In the genomic region with DNA sequence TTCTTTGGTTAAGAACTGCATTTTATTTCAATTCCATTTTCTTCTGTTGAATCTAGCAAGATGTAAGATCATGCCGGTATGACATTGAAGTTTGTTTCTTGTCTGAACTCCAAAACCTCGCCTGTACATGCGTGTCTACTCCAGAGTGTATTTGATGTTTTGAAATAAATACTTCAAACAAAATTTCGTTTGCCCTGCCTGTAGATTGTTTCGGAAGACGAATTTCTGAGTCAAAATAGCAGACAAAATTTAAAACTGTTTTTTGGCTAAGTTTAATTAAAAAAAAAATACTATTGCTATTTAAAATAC, we compare ENCODE assay signal across 8 mouse cellular contexts. TPM values are rescaled to one million over a fixed set of nuclear protein-coding genes. Genes with fewer than 3 reads are reported as not detected.
A peak's percentile ranks its signal among the peaks of the same experiment; 100 is the strongest.
DNase-seq lines count a peak whose midpoint lies in the region; ATAC-seq lines count a peak whose summit lies in the region.

No protein-coding gene starts in this region.

- H3K27ac ChIP-seq in kidney, embryonic 15.5 days: peak overlapping the region; percentile 51; the same call in 1 of the 2 replicates
- no peak overlapping the region for H3K27ac ChIP-seq in embryonic facial prominence, embryonic 10.5 days (replicated peaks)
- no peak overlapping the region for H3K27ac ChIP-seq in hindbrain, embryonic 15.5 days (replicated peaks)
- H3K27ac ChIP-seq in midbrain, embryonic 13.5 days: no peak overlapping the region

- peak overlapping the region; percentile 54 for H3K4me3 ChIP-seq in kidney, embryonic 15.5 days (replicated peaks)
- peak overlapping the region; percentile 61 for H3K4me3 ChIP-seq in embryonic facial prominence, embryonic 10.5 days
- peak overlapping the region; percentile 56 for H3K4me3 ChIP-seq in hindbrain, embryonic 15.5 days
- peak overlapping the region; percentile 51 for H3K4me3 ChIP-seq in midbrain, embryonic 13.5 days (replicated peaks)

- peaks cover 8% of the 10 kb centered on the region for H3K4me1 ChIP-seq in kidney, embryonic 15.5 days
- peaks cover 11% of the 10 kb centered on the region; the same call in 1 of the 2 replicates for H3K4me1 ChIP-seq in embryonic facial prominence, embryonic 10.5 days
- peaks cover 17% of the 10 kb centered on the region for H3K4me1 ChIP-seq in hindbrain, embryonic 15.5 days (replicated peaks)
- H3K4me1 ChIP-seq in midbrain, embryonic 13.5 days (replicated peaks): peaks cover 9% of the 10 kb centered on the region

- 0 out of 2 replicates have a peak overlapping the region, but pooled peaks have one; percentile 26 for H3K9ac ChIP-seq in kidney, embryonic 15.5 days
- 0 out of 2 replicates have a peak overlapping the region, but pooled peaks have one; percentile 19 for H3K9ac ChIP-seq in hindbrain, embryonic 15.5 days
- no peak overlapping the region for H3K9ac ChIP-seq in midbrain, embryonic 13.5 days (replicated peaks)

- 1% methylated on average over 6 of the region's 6 CpGs for WGBS in kidney, embryonic 15.5 days
- under 1% methylated on average over 6 of the region's 6 CpGs for WGBS in embryonic facial prominence, embryonic 10.5 days
- WGBS in hindbrain, embryonic 15.5 days: 1% methylated on average over 6 of the region's 6 CpGs
- WGBS in midbrain, embryonic 13.5 days: under 1% methylated on average over 6 of the region's 6 CpGs

- no peaks in the 10 kb centered on the region for H3K27me3 ChIP-seq in kidney, embryonic 15.5 days
- H3K27me3 ChIP-seq in embryonic facial prominence, embryonic 10.5 days (replicated peaks; ENCODE audit: low read depth, poor library complexity, severe bottlenecking): no peaks in the 10 kb centered on the region
- no peaks in the 10 kb centered on the region for H3K27me3 ChIP-seq in hindbrain, embryonic 15.5 days
- no peaks in the 10 kb centered on the region for H3K27me3 ChIP-seq in midbrain, embryonic 13.5 days

- H3K36me3 ChIP-seq in kidney, embryonic 15.5 days: no peaks in the 10 kb centered on the region
- H3K36me3 ChIP-seq in embryonic facial prominence, embryonic 10.5 days (replicated peaks): no peaks in the 10 kb centered on the region
- H3K36me3 ChIP-seq in hindbrain, embryonic 15.5 days: no peaks in the 10 kb centered on the region
- no peaks in the 10 kb centered on the region for H3K36me3 ChIP-seq in midbrain, embryonic 13.5 days

- H3K9me3 ChIP-seq in kidney, embryonic 15.5 days (replicated peaks): no peaks in the 10 kb centered on the region
- H3K9me3 ChIP-seq in embryonic facial prominence, embryonic 10.5 days: no peaks in the 10 kb centered on the region
- H3K9me3 ChIP-seq in hindbrain, embryonic 15.5 days: no peaks in the 10 kb centered on the region
- H3K9me3 ChIP-seq in midbrain, embryonic 13.5 days: no peaks in the 10 kb centered on the region

- ATAC-seq in kidney, embryonic 15.5 days (replicated peaks; ENCODE audit: low FRiP score): peak; percentile 0; the same call in 1 of the 2 replicates
- ATAC-seq in hindbrain, embryonic 15.5 days (ENCODE audit: low FRiP score, low read depth): no peak
- no peak for ATAC-seq in midbrain, embryonic 13.5 days

- peak overlapping the region; percentile 77 for H3K4me2 ChIP-seq in kidney, embryonic 15.5 days
- peak overlapping the region; percentile 91 for H3K4me2 ChIP-seq in hindbrain, embryonic 15.5 days
- peak overlapping the region; percentile 69 for H3K4me2 ChIP-seq in midbrain, embryonic 13.5 days (replicated peaks)

- no peak for DNase-seq in kidney, postnatal 14 days
- DNase-seq in embryonic facial prominence, embryonic 10.5 days (ENCODE audit: low spot score): no peak
- DNase-seq in urinary bladder, postnatal 36 days (ENCODE audit: low spot score in 2 of 2): no peak
- DNase-seq in left cerebral cortex, adult 11 months (ENCODE audit: low spot score): no peak
- no peak for DNase-seq in embryo, embryonic 11 days

RNA-seq across cellular contexts. Expression of gene Hist1h4h, which starts 12.6 kb away (rescaled TPM):
- 7.5 and 7.8 TPM in 2 replicates for polyA plus RNA-seq in kidney, embryonic 15.5 days (2015; fragmentation: Nextera tagmentation; extraction: Ambion mirVana)
- 2.7 and 3.0 TPM in 2 replicates for polyA plus RNA-seq in embryonic facial prominence, embryonic 10.5 days (2016; fragmentation: Nextera tagmentation; extraction: Ambion mirVana)
- polyA plus RNA-seq in hindbrain, embryonic 15.5 days (2015; fragmentation: Nextera tagmentation; extraction: Ambion mirVana): 1.7 and 2.7 TPM in 2 replicates
- 6.4 and 7.4 TPM in 2 replicates for polyA plus RNA-seq in midbrain, embryonic 13.5 days (2015; fragmentation: Nextera tagmentation; extraction: Ambion mirVana)

RNA-seq across cellular contexts. Expression of gene Hist1h2af, which starts 15.5 kb away (rescaled TPM):
- polyA plus RNA-seq in kidney, embryonic 15.5 days (2015; fragmentation: Nextera tagmentation; extraction: Ambion mirVana): 3.3 and 7.3 TPM in 2 replicates
- 4.8 and 5.5 TPM in 2 replicates for polyA plus RNA-seq in embryonic facial prominence, embryonic 10.5 days (2016; fragmentation: Nextera tagmentation; extraction: Ambion mirVana)
- 0.82 and 2.1 TPM in 2 replicates for polyA plus RNA-seq in hindbrain, embryonic 15.5 days (2015; fragmentation: Nextera tagmentation; extraction: Ambion mirVana)
- 1.3 and 3.0 TPM in 2 replicates for polyA plus RNA-seq in midbrain, embryonic 13.5 days (2015; fragmentation: Nextera tagmentation; extraction: Ambion mirVana)

RNA-seq across cellular contexts. Expression of gene Hist1h3g, which starts 17.0 kb away (rescaled TPM):
- 6.6 and 6.9 TPM in 2 replicates for polyA plus RNA-seq in kidney, embryonic 15.5 days (2015; fragmentation: Nextera tagmentation; extraction: Ambion mirVana)
- 6.5 and 7.7 TPM in 2 replicates for polyA plus RNA-seq in embryonic facial prominence, embryonic 10.5 days (2016; fragmentation: Nextera tagmentation; extraction: Ambion mirVana)
- 0.85 and 1.2 TPM in 2 replicates for polyA plus RNA-seq in hindbrain, embryonic 15.5 days (2015; fragmentation: Nextera tagmentation; extraction: Ambion mirVana)
- 3.1 and 5.3 TPM in 2 replicates for polyA plus RNA-seq in midbrain, embryonic 13.5 days (2015; fragmentation: Nextera tagmentation; extraction: Ambion mirVana)

RNA-seq across cellular contexts. Expression of gene Hist1h2bh, which starts 24.9 kb away (rescaled TPM):
- 0.91 and 1.1 TPM in 2 replicates for polyA plus RNA-seq in kidney, embryonic 15.5 days (2015; fragmentation: Nextera tagmentation; extraction: Ambion mirVana)
- 1.1 TPM in 2 replicates for polyA plus RNA-seq in embryonic facial prominence, embryonic 10.5 days (2016; fragmentation: Nextera tagmentation; extraction: Ambion mirVana)
- polyA plus RNA-seq in hindbrain, embryonic 15.5 days (2015; fragmentation: Nextera tagmentation; extraction: Ambion mirVana): 0.17 and 0.19 TPM in 2 replicates
- polyA plus RNA-seq in midbrain, embryonic 13.5 days (2015; fragmentation: Nextera tagmentation; extraction: Ambion mirVana): 0.31 and 0.35 TPM in 2 replicates

RNA-seq across cellular contexts. Expression of gene Hist1h3f, which starts 25.6 kb away (rescaled TPM):
- polyA plus RNA-seq in kidney, embryonic 15.5 days (2015; fragmentation: Nextera tagmentation; extraction: Ambion mirVana): 0.86 and 1.3 TPM in 2 replicates
- polyA plus RNA-seq in embryonic facial prominence, embryonic 10.5 days (2016; fragmentation: Nextera tagmentation; extraction: Ambion mirVana): 0.97 and 1.2 TPM in 2 replicates
- 0.21 and 0.62 TPM in 2 replicates for polyA plus RNA-seq in hindbrain, embryonic 15.5 days (2015; fragmentation: Nextera tagmentation; extraction: Ambion mirVana)
- polyA plus RNA-seq in midbrain, embryonic 13.5 days (2015; fragmentation: Nextera tagmentation; extraction: Ambion mirVana): 0.75 and 0.84 TPM in 2 replicates
